Mouse (Mus musculus): ENCODE data around the gene Rapsn. TPM values are rescaled to one million over a fixed set of nuclear protein-coding genes. Genes with fewer than 3 reads are reported as not detected.

Rapsn gene
- polyA plus RNA-seq, 1 experiment from 2014 or later = 4.4 TPM

DNA sequence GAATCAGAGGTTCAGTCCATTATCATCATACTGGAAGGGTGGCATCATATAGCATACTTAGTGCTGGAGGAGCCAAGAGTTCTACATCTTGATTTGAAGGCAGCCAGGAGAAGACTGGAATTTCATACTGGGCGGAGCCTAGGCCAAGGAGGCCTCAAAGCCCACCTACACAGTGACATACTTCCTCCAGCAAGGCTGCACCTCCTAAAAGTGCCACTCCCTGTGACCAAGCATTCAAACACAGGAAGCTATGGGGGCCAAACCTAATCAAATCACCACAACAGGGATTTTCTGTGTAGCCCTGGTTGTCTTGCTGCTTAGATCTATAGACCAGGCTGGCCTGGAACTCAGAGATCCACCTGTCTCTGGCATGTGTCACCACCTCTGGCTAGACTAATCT is 11.5 kb upstream of the Rapsn start:
- no peak overlapping the region for H3K4me3 ChIP-seq (ENCODE audit: low read depth, low read length)
- 100% methylated on average over 1 of the region's 1 CpGs for WGBS
- no peaks in the 10 kb centered on the region; the same call in 1 of the 2 replicates for H3K36me3 ChIP-seq (ENCODE audit: control insufficient read depth, insufficient read depth, low read length)
- H3K9ac ChIP-seq (ENCODE audit: low read length) = no peak overlapping the region
- H3K9me3 ChIP-seq (ENCODE audit: control insufficient read depth, low read length) = no peaks in the 10 kb centered on the region
- no peak overlapping the region for H3K27ac ChIP-seq (replicated peaks; ENCODE audit: low read depth, low read length)
- DNase-seq (ENCODE audit: low spot score) (no peak), ATAC-seq (ENCODE audit: insufficient number of reproducible peaks, low FRiP score, low TSS enrichment, low read depth) (no peak)
- no peaks in the 10 kb centered on the region for H3K4me1 ChIP-seq (ENCODE audit: control insufficient read depth, insufficient read depth, low read length)
- H3K27me3 ChIP-seq (ENCODE audit: control insufficient read depth, insufficient read depth, low read length) = no peaks in the 10 kb centered on the region
- H3K4me2 ChIP-seq (ENCODE audit: low read depth, severe bottlenecking) = no peak overlapping the region

DNA sequence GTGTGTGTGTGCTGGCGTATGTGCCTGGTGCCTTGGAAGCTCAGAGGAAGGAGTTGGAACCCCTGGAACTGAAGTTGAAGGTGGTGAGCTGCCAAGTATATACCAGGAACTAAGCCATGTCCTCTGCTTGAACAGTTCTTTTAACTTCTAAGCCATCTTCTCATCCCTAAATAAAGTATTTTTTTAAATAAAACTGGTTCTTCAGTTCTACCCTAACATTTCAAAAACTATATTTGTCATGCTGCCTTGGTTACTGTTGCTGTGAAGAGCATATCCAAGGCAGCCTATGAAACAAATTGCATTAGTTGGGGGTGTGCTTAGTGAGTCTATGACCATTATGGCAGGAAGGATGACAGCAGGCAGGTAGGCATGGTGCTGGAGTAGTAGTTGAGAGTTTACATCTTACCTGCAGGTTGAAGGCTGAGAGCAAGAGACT is 10.3 kb upstream of the Rapsn start:
- Histone ChIP-seq H3K4me3 (ENCODE audit: low read depth, low read length) (no peak overlapping the region), H3K9ac (ENCODE audit: low read length) (no peak overlapping the region), H3K4me2 (ENCODE audit: low read depth, severe bottlenecking) (no peak overlapping the region), H3K4me1 (ENCODE audit: control insufficient read depth, insufficient read depth, low read length) (no peaks in the 10 kb centered on the region), H3K36me3 (ENCODE audit: control insufficient read depth, insufficient read depth, low read length) (no peaks in the 10 kb centered on the region), H3K27me3 (ENCODE audit: control insufficient read depth, insufficient read depth, low read length) (no peaks in the 10 kb centered on the region), H3K9me3 (ENCODE audit: control insufficient read depth, low read length) (no peaks in the 10 kb centered on the region), H3K27ac (replicated peaks; ENCODE audit: low read depth, low read length) (no peak overlapping the region)
- no peak for ATAC-seq (ENCODE audit: insufficient number of reproducible peaks, low FRiP score, low TSS enrichment, low read depth)
- no peak for DNase-seq (ENCODE audit: low spot score)
- 97% methylated on average over 1 of the region's 1 CpGs for WGBS

DNA sequence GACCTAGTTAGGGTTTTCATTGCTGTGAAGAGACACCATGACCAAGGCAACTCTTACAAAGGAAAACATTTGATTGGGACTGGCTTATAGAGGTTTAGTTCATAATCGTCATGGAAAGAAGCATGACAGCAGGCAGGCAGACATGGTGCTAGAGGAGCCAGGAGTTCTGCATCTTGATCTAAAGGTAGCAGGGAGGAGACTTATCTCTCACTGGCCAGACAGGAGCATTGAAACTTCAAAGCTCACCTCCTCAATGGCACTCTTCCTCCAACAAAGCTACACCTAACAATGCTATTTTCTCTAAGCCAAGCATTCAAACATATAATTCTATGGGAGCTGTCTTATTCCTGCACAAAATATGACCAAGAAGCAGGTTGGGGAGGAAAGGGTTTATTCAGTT is 8.9 kb upstream of the Rapsn start:
- no peak overlapping the region for H3K9ac ChIP-seq (ENCODE audit: low read length)
- ATAC-seq (ENCODE audit: insufficient number of reproducible peaks, low FRiP score, low TSS enrichment, low read depth) (no peak), DNase-seq (ENCODE audit: low spot score) (no peak)
- no peak overlapping the region for H3K4me3 ChIP-seq (ENCODE audit: low read depth, low read length)
- H3K27me3 ChIP-seq (ENCODE audit: control insufficient read depth, insufficient read depth, low read length) = no peaks in the 10 kb centered on the region
- no peak overlapping the region for H3K27ac ChIP-seq (replicated peaks; ENCODE audit: low read depth, low read length)
- no peaks in the 10 kb centered on the region for H3K36me3 ChIP-seq (ENCODE audit: control insufficient read depth, insufficient read depth, low read length)
- H3K4me2 ChIP-seq (ENCODE audit: low read depth, severe bottlenecking) = no peak overlapping the region
- no peaks in the 10 kb centered on the region for H3K9me3 ChIP-seq (ENCODE audit: control insufficient read depth, low read length)
- H3K4me1 ChIP-seq (ENCODE audit: control insufficient read depth, insufficient read depth, low read length) = no peaks in the 10 kb centered on the region
- WGBS = 81% methylated on average over 1 of the region's 1 CpGs

DNA sequence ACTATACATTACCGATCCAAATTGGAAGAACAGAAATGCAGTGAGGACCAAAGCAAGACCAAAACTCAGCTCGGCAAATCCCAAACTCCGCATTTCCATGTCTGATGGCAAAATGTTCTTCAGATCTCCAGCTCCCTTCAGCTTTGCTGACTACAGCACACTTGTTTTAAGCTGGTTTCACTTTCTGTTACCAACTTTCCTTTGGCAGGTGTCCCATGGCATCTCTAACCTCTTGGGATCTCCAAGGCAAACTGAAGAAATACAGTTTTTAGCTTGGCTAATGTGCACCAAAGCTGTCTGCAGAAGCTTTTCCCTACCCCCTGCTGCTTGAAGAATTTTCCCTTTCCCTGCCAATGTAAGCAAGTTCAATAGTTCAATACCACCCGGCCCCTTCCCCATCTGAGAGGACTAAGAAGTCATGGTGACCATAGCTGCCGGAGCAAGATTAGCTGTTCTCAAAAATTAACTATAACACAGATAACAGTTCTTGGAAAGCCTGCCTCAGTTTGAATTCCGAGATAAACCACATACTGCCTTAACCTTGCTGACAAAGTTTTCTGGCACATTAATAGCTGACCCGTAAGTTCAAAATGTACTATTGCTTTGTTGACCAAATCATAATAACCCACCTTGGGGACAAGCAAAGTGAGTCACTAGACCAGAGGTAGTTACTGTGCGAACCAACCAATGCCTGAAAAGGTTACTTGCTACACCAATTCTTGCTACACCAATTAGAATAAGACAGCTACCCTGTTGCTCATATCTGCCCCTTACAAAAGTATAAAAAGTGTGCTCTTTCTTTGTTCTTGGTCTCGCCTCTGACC is 7.8 kb upstream of the Rapsn start:
- H3K27me3 ChIP-seq (ENCODE audit: control insufficient read depth, insufficient read depth, low read length) = no peaks in the 10 kb centered on the region
- H3K4me3 ChIP-seq (ENCODE audit: low read depth, low read length) = no peak overlapping the region
- no peaks in the 10 kb centered on the region for H3K36me3 ChIP-seq (ENCODE audit: control insufficient read depth, insufficient read depth, low read length)
- no peak for DNase-seq (ENCODE audit: low spot score)
- no peak overlapping the region for H3K27ac ChIP-seq (replicated peaks; ENCODE audit: low read depth, low read length)
- WGBS = 90% methylated on average over 9 of the region's 9 CpGs
- ATAC-seq (ENCODE audit: insufficient number of reproducible peaks, low FRiP score, low TSS enrichment, low read depth) = no peak
- no peak overlapping the region for H3K4me2 ChIP-seq (ENCODE audit: low read depth, severe bottlenecking)
- H3K9me3 ChIP-seq (ENCODE audit: control insufficient read depth, low read length) = no peaks in the 10 kb centered on the region
- no peak overlapping the region for H3K9ac ChIP-seq (ENCODE audit: low read length)
- H3K4me1 ChIP-seq (ENCODE audit: control insufficient read depth, insufficient read depth, low read length) = no peaks in the 10 kb centered on the region

DNA sequence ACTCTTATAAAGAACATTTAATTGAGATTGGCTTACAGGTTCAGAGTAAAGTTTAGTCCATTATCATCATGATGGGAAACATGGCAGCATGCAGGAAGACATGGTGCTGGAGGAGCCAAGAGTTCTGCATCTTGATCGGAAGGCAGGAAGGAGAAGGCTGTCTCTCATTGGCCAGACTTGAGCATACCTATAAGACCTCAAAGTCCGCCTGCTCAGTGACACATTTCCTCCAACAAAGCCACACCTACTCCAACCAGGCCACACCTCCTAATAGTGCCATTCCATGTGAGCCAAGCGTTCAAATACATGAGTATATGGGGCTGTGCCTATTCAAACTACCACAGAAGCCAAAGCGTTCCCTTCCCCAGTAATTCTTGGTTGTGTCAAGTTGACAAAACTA is 4.2 kb upstream of the Rapsn start:
- WGBS = 83% methylated on average over 4 of the region's 4 CpGs
- no peaks in the 10 kb centered on the region for H3K4me1 ChIP-seq (ENCODE audit: control insufficient read depth, insufficient read depth, low read length)
- no peak for DNase-seq (ENCODE audit: low spot score)
- H3K36me3 ChIP-seq (ENCODE audit: control insufficient read depth, insufficient read depth, low read length) = no peaks in the 10 kb centered on the region
- no peak overlapping the region for H3K27ac ChIP-seq (replicated peaks; ENCODE audit: low read depth, low read length)
- no peak for ATAC-seq (ENCODE audit: insufficient number of reproducible peaks, low FRiP score, low TSS enrichment, low read depth)
- H3K9me3 ChIP-seq (ENCODE audit: control insufficient read depth, low read length) = no peaks in the 10 kb centered on the region
- no peak overlapping the region for H3K9ac ChIP-seq (ENCODE audit: low read length)
- H3K4me2 ChIP-seq (ENCODE audit: low read depth, severe bottlenecking) = no peak overlapping the region
- no peaks in the 10 kb centered on the region for H3K27me3 ChIP-seq (ENCODE audit: control insufficient read depth, insufficient read depth, low read length)
- H3K4me3 ChIP-seq (ENCODE audit: low read depth, low read length) = no peak overlapping the region

DNA sequence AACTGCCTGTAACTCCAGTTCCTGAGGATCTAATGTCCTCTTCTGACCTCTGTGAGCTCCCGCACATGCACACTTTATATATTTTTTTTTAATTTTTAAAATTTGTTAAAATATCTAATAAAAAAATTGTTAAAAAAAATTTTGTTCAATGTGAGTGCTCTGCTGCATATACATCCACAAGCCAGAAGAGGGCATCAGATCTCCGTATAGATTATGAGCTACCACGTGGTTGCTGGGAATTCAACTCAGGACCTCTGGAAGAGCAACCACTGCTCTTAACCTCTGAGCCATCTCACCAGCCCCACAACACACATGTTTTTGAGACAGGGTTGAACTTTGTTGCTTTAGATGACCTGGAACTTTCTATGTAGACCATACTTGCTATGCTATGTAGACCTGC is 2.4 kb upstream of the Rapsn start:
- DNase-seq (ENCODE audit: low spot score) (no peak), ATAC-seq (ENCODE audit: insufficient number of reproducible peaks, low FRiP score, low TSS enrichment, low read depth) (no peak)
- Histone ChIP-seq H3K36me3 (ENCODE audit: control insufficient read depth, insufficient read depth, low read length) (no peaks in the 10 kb centered on the region), H3K27ac (replicated peaks; ENCODE audit: low read depth, low read length) (no peak overlapping the region), H3K4me2 (ENCODE audit: low read depth, severe bottlenecking) (no peak overlapping the region), H3K4me1 (ENCODE audit: control insufficient read depth, insufficient read depth, low read length) (no peaks in the 10 kb centered on the region), H3K4me3 (ENCODE audit: low read depth, low read length) (no peak overlapping the region), H3K9ac (ENCODE audit: low read length) (no peak overlapping the region), H3K27me3 (ENCODE audit: control insufficient read depth, insufficient read depth, low read length) (no peaks in the 10 kb centered on the region), H3K9me3 (ENCODE audit: control insufficient read depth, low read length) (no peaks in the 10 kb centered on the region)
- 12% methylated on average over 3 of the region's 3 CpGs for WGBS

DNA sequence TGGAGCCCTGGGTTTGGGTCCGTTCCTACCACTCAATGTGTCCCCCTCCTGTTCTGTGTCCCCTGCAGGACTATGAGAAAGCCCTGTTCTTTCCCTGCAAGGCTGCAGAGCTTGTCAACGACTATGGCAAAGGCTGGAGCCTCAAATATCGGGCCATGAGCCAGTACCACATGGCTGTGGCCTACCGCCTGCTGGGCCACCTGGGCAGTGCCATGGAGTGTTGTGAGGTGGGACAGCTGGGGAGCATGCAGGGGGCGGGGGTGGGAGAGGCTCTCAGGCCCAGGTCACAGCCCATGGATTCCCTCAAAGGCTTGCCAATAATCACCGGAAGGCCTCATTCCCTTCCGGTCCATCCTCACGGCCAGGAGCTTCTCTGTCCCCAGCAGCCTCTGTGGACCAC is 6.4 kb downstream of the Rapsn start:
- H3K4me1 ChIP-seq (ENCODE audit: control insufficient read depth, insufficient read depth, low read length) = no peaks in the 10 kb centered on the region
- no peak overlapping the region for H3K4me3 ChIP-seq (ENCODE audit: low read depth, low read length)
- H3K9ac ChIP-seq (ENCODE audit: low read length) = no peak overlapping the region
- no peaks in the 10 kb centered on the region for H3K36me3 ChIP-seq (ENCODE audit: control insufficient read depth, insufficient read depth, low read length)
- WGBS = 82% methylated on average over 8 of the region's 8 CpGs
- DNase-seq (ENCODE audit: low spot score) (no peak), ATAC-seq (ENCODE audit: insufficient number of reproducible peaks, low FRiP score, low TSS enrichment, low read depth) (no peak)
- no peak overlapping the region for H3K4me2 ChIP-seq (ENCODE audit: low read depth, severe bottlenecking)
- no peaks in the 10 kb centered on the region for H3K9me3 ChIP-seq (ENCODE audit: control insufficient read depth, low read length)
- no peak overlapping the region for H3K27ac ChIP-seq (replicated peaks; ENCODE audit: low read depth, low read length)
- no peaks in the 10 kb centered on the region for H3K27me3 ChIP-seq (ENCODE audit: control insufficient read depth, insufficient read depth, low read length)

DNA sequence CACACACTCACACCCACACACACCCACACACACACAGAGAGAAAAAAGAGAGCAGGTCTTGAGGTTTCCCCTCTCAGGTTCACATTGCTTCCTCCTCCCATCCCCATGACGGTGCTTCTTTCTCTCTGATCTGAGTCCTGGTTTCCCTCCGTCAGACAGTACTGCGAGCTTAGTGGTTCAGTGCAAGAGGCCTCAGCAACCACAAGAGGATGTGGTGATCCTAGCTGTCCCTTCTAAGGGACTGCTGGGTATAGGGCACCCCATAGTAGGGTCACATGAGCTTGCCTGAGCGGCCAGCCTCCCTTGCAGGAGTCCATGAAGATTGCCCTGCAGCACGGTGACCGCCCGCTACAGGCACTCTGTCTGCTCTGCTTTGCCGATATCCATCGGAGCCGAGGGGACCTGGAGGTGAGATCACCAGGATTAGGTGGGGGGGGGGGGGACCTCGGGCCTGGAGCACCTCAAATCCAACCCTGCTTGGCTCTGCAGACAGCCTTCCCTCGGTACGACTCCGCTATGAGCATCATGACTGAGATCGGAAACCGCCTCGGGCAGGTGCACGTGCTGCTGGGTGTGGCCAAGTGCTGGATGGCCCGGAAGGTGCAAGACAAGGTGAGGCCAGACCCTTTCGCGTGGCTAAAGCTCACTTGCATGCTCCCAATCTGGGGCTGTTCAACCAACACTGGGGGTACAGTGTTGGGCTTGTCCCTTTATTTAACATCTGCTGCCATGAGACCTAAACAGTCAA is 7.4 kb downstream of the Rapsn start:
- Histone ChIP-seq H3K9ac (ENCODE audit: low read length) (no peak overlapping the region), H3K4me1 (ENCODE audit: control insufficient read depth, insufficient read depth, low read length) (peaks cover 4% of the 10 kb centered on the region; the same call in 1 of the 2 replicates), H3K27me3 (ENCODE audit: control insufficient read depth, insufficient read depth, low read length) (no peaks in the 10 kb centered on the region), H3K27ac (replicated peaks; ENCODE audit: low read depth, low read length) (no peak overlapping the region), H3K36me3 (ENCODE audit: control insufficient read depth, insufficient read depth, low read length) (no peaks in the 10 kb centered on the region), H3K9me3 (ENCODE audit: control insufficient read depth, low read length) (no peaks in the 10 kb centered on the region), H3K4me3 (ENCODE audit: low read depth, low read length) (no peak overlapping the region), H3K4me2 (ENCODE audit: low read depth, severe bottlenecking) (no peak overlapping the region)
- WGBS = 75% methylated on average over 21 of the region's 21 CpGs
- ATAC-seq (ENCODE audit: insufficient number of reproducible peaks, low FRiP score, low TSS enrichment, low read depth) (no peak), DNase-seq (ENCODE audit: low spot score) (no peak)

Measured in limb, embryonic 11.5 days (tissue).